Mouse (Mus musculus) ES-Bruce4 (cell line): Measurements from ENCODE around the gene Iars.

Experiments used
- CTCF ChIP-seq: IDR thresholded peaks from one replicate; pipeline ENCODE4 v1.8.1; 2011; ENCODE audit warnings: low read depth, low read length
- POLR2A ChIP-seq: IDR thresholded peaks from one replicate; pipeline ENCODE4 v1.8.1; 2011; ENCODE audit warnings: low read length; ENCODE audit not compliant: insufficient read depth

- TF ChIP-seq POLR2A: no peak
- TF ChIP-seq CTCF: no peak
Observed at GRCm38 (mm10) chr13:49769111-49769510, 87.2 kb downstream of the Iars start.
